Mouse (Mus musculus): Measurements from ENCODE around the gene Cd27.
A peak's percentile ranks its signal among the peaks of the same experiment; 100 is the strongest.

Cd27 gene

DNA sequence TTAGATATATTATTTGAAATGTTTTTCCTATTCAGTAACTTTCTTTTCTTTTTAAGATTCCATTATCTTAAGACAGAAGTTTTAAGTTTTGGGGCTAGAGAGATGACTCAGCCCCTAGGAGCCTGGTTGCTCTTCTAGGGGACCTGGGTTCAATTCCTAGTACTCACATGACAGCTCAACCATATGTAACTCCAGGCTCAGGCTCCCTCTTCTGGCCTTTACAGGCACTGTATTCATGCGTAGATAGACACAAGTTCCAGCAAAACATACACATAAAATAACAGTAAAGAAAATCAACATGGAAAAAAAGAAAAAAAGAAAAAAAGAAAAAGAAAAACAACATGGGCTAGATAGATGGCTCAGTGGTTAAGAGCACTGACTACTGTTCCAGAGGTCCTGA lies 26.4 kb downstream of the Cd27 start:
- DNase-seq = no peak

DNA sequence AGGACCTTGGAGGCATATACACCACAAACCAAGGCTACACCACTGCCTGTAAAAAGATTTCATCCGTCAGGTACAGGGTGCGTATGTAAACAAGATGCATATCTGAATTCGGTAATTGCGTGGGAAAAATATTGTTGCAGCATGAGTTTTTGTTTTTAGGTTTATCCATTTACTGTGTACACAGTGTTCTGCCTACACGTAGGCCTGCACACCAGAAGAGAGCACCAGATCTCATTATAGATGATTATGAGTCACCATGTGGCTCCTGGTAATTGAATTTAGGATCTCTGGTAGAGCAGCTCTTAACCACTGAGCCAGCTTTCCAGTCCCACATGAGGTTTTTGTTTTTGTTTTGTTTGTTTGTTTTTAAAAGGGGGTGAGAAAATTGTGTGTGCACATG lies 39.6 kb downstream of the Cd27 start:
- no peak for DNase-seq

DNA sequence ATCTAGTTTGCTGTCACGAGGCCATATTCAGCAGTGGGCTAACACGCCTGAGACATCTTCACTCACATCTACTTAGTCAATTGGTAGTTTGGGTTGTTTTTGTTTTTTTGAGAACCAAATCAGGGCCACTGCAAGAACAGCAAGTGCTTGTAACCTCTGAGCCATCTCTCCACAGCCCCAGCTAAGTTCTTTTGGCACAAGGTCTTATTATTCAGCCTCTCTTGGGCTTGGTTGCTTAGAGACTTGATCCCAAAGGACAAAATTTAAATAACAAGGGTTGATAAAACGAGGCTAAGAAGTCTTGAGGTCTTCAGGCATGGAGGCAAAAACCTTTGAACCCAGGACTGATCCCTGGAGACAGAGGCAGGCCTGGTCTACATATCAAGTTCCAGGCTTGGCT lies 40.5 kb downstream of the Cd27 start:
- no peak for DNase-seq

DNA sequence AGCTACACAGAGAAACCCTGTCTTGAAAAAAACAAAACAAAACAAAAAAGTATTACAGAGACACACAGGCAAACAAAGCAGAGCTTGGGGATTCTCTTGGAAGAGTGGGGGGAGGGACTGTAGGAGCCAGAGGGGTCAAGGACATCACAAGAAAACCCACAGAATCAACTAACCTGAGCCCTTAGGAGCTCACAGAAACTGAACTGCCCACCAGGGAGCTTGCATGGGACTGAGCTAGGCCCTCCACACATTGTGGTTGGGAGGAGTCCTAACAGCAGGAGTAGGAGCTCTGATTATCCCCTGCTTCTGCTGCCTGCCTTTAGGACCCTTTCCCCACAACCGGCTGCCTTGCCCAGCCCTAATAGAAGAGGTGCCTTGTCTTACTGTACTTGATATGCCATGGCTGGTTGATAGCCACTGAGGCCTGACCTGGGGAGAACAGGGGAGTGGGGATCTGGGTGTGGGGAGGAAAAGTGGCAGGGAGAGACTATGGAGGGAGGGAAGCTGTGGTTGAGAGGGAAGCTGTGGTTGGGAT lies 41.2 kb downstream of the Cd27 start:
- DNase-seq = no peak

DNA sequence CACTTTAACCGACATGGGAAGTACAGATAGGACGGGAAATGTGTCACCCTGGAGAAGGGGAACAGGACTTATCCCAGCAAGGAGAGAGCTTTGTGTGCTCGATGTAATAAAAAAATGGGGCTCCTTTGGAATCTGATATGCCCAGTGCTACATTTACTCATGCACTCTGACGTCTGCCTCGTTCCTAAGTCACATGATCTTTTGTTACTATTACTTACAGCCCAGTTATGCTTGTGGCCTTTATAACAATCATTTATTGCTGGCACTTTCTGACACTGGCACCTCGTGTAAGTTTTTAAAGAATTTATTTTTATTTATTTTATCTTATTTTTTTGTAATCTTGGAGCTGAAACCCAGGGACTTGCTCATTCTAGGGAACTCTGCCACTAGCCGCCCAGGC lies 43.4 kb downstream of the Cd27 start:
- no peak for DNase-seq

DNA sequence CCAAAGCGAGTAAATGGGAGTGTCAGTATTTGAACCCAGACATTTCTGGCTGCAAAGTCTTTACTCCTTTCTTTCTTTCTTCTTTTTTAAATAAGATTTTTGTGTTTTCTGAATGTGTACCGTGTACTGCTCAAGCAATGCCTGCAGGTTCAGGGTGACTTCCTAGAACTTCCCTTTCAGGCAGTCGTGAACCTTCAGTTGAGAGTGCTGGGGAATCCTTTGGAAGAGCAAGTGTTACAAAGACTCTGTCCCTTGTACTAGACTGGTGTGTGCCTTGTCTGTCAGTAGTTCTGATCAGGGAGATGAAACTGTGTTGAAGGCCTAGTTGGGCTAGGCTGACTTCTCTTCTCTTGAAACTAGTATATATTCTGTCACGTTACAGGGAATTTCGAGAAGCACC lies 44.0 kb downstream of the Cd27 start:
- no peak for DNase-seq

DNA sequence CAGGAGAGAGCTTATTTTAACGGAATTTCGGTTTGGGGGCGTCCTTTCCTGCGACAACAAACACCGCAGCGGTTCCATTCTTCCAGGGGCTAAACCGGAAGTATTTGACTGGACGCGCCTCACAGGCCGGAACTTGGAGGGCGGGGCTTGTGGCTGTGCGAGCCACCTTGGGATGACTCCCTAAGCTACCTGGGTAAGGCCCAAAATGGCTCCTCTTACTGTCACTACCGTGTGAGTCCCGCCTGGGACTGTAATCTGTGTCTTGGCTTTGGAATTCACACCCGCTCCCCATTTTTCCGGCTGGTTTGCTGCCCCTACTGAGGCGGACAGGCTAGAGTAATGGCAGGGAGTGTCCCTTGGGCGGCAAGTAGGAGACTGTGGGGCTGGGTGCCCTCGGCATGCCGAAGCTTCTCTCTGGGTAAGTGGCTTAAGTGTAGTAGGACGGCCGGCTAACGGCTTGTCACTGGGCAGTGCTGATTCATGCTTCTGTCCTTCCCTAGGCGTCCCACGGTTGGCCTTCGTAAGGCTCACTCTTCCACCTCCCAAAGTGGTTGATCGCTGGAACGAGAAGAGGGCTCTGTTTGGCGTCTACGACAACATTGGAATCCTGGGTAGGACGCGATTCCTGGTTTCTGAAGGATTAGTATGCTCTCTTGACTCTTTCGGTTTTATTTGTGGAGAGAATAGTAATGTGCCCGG lies 44.6 kb downstream of the Cd27 start:
- DNase-seq = peak; percentile 89

DNA sequence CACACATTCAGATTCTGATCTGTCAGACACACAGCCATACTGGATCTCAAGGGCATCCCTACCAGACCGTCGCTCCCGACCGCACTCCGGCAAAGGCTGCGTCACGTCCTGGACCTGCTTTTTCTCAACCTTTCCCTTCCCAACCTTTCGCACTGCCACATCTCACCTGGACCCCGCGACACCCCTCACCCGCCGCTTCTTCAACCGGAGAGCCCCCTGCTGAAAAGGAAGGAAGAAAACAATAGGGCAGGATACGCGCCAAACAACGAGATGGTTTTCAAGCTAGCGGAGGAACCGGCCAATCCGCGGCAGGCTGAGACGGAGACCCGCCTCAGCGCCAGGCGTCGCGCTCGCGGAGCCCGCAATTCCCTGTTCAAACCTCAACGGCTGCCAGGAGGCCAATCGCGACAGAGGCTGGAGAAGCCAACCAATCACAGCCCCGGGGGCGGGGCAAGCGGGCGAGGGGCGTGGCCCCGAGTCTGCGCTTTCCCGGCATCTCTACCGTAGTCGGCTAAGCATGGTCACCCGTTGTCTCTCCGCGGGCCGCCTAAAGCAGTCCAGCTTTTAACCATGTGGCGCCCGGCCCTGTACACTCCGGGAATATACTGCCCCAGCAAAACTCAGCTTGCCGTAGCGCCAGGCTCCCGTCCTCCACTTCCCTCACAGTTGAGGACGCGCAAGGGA lies 45.3 kb downstream of the Cd27 start, which contains the start of the genes Ncapd2 and Mrpl51:
Ncapd2 (minus strand) TSS at position 370 of the 684 bp plus-strand sequence.
Mrpl51 (plus strand) TSS at position 470 of the 684 bp plus-strand sequence.
- DNase-seq = peak; percentile 96

DNA sequence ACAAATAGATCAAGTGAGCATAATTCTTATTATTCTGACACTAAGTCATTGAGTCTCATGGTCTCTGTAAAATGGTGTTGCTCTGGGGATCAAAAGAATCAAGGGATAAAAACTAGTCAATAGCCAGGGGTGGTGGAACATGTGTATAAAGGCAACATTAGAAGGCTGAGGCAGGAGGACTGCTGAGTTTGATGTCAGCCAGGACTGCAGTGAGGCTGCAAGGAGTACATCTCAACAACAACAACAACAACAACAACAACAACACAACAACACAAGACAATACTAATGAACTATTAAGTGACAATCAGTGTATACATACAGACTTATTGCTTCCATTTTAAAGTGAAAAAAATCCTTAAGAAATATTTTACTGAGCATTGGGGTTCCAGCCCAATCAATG lies 46.0 kb downstream of the Cd27 start:
- DNase-seq = no peak

DNA sequence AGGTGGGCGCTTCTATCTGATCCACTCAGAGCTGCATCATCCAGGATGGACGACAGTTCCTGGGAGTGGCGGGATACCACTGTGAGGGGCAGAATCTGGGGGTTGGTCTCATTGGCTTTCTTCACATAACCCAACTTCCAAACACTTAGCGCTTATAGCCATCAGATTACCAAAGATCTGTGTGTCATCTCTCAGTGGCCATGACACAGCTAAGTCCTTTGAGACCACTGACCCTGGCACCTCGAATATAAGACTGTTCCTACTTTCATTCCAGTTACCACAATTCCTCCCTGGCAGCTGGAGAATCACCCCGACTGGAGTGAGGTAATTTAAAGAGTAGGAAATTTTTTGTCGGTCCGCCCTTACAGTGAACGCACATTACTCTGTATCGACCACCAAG lies 50.6 kb downstream of the Cd27 start:
- DNase-seq = no peak

All from cerebellum, adult 8-10 months (tissue).